Mouse (Mus musculus) bone marrow macrophage, adult 2 months (primary cell): ENCODE data around the gene Bicral. TPM values are rescaled to one million over a fixed set of nuclear protein-coding genes. Genes with fewer than 3 reads are reported as not detected.

Source experiments
- H3K27ac ChIP-seq: 2 replicates; pipeline ENCODE4 v1.5.1; 2012; ENCODE audit warnings: low read depth, low read length; ENCODE audit not compliant: insufficient read depth
- H3K4me1 ChIP-seq: 2 replicates; pipeline ENCODE4 v1.6.1; 2012; ENCODE audit warnings: low read length; ENCODE audit not compliant: control insufficient read depth, insufficient read depth
- H3K4me3 ChIP-seq: 2 replicates; pipeline ENCODE4 v1.5.1; 2012; ENCODE audit warnings: mild to moderate bottlenecking, low read length, moderate library complexity; ENCODE audit not compliant: insufficient read depth
- CTCF ChIP-seq: IDR thresholded peaks from 2 replicates; pipeline ENCODE4 v1.5.1; 2012; ENCODE audit warnings: low read depth, mild to moderate bottlenecking, low read length, moderate library complexity
- POLR2A ChIP-seq: IDR thresholded peaks from 2 replicates; pipeline ENCODE4 v1.6.1; 2012; ENCODE audit warnings: mild to moderate bottlenecking, low read depth, low read length, borderline replicate concordance
- polyA plus RNA-seq: library from polyadenylated mRNA; stranded (reverse); fragments of >200 nt; gene quantifications from 2 replicates; pipeline ENCODE4 v1.2.4, GENCODE M21; 2012; ENCODE audit not compliant: missing spikeins, insufficient read depth, insufficient read length

Gene Bicral
- polyA plus RNA-seq, 1 experiment, result 11.3 TPM

GRCm38 (mm10) chr17:46782341-46783221, 75.7 kb downstream of the Bicral start, which contains the start of gene Rpl7l1:
Rpl7l1 (minus strand) TSS chr17:46782672.
- TF ChIP-seq POLR2A, result no peak
- TF ChIP-seq CTCF, result peak; percentile 73
- H3K4me3 ChIP-seq, result peak within 1 kb of the TSS; percentile 84
- peak within 1 kb of the TSS; percentile 73 for H3K27ac ChIP-seq
- H3K4me1 ChIP-seq, result peaks cover 5% of the 10 kb centered on the region

- Histone ChIP-seq H3K4me1 (peaks cover 5% of the 10 kb centered on the region), H3K4me3 (peak overlapping the region; percentile 84), H3K27ac (peak overlapping the region; percentile 61)
- TF ChIP-seq POLR2A (no peak), CTCF (no peak)
These were observed 76.4 kb downstream of the Bicral start for GRCm38 (mm10) chr17:46781876-46782275.

GRCm38 (mm10) chr17:46776087-46776486, 82.2 kb downstream of the Bicral start:
- peaks cover 8% of the 10 kb centered on the region for H3K4me1 ChIP-seq
- TF ChIP-seq POLR2A (no peak), CTCF (no peak)
- H3K4me3 ChIP-seq, result no peak overlapping the region
- no peak overlapping the region for H3K27ac ChIP-seq

- no peak for TF ChIP-seq CTCF
- no peak for TF ChIP-seq POLR2A
- no peak overlapping the region for H3K4me3 ChIP-seq
- peaks cover 3% of the 10 kb centered on the region; the same call in 1 of the 2 replicates for H3K4me1 ChIP-seq
- H3K27ac ChIP-seq, result no peak overlapping the region
These were observed 83.2 kb downstream of the Bicral start for GRCm38 (mm10) chr17:46775070-46775469.

GRCm38 (mm10) chr17:46774131-46774472, 84.2 kb downstream of the Bicral start:
- H3K4me3 ChIP-seq, result peak overlapping the region; percentile 6; the same call in 1 of the 2 replicates
- no peak for TF ChIP-seq POLR2A
- 0 out of 2 replicates have a peak overlapping the region, but pooled peaks have one; percentile 7 for H3K27ac ChIP-seq
- peaks cover 3% of the 10 kb centered on the region; the same call in 1 of the 2 replicates for H3K4me1 ChIP-seq

GRCm38 (mm10) chr17:46773278-46774130, 84.8 kb downstream of the Bicral start:
- Histone ChIP-seq H3K4me3 (peak overlapping the region; percentile 82), H3K27ac (peak overlapping the region; percentile 55), H3K4me1 (peaks cover 3% of the 10 kb centered on the region; the same call in 1 of the 2 replicates)
- no peak for TF ChIP-seq POLR2A
- 0 out of 2 replicates have a peak, but pooled peaks have one; percentile 42 for TF ChIP-seq CTCF

GRCm38 (mm10) chr17:46772404-46773277, 85.6 kb downstream of the Bicral start, which contains the start of gene 2310039H08Rik:
2310039H08Rik (plus strand) TSS chr17:46772635.
- TF ChIP-seq CTCF, result no peak
- TF ChIP-seq POLR2A, result peak; percentile 38; the same call in 1 of the 2 replicates
- Histone ChIP-seq H3K4me1 (peaks cover 3% of the 10 kb centered on the region; the same call in 1 of the 2 replicates), H3K4me3 (peak within 1 kb of the TSS; percentile 82)

GRCm38 (mm10) chr17:46772038-46772403, 86.3 kb downstream of the Bicral start:
- TF ChIP-seq CTCF (no peak), POLR2A (no peak)
- peak overlapping the region; percentile 82 for H3K4me3 ChIP-seq
- H3K4me1 ChIP-seq, result peaks cover 3% of the 10 kb centered on the region; the same call in 1 of the 2 replicates
- H3K27ac ChIP-seq, result peak overlapping the region; percentile 52

More at GRCm38 (mm10) chr17:46772404-46773277, 85.6 kb downstream of the Bicral start, which contains the start of gene 2310039H08Rik:
- peak within 1 kb of the TSS; percentile 55 for H3K27ac ChIP-seq
